8 mouse cellular contexts compared by ENCODE assay signal in genomic region chr5:34573268-34574221, GRCm38 (mm10). TPM values are rescaled to one million over a fixed set of nuclear protein-coding genes. Genes with fewer than 3 reads are reported as not detected.
A peak's percentile ranks its signal among the peaks of the same experiment; 100 is the strongest.
DNase-seq lines count a peak whose midpoint lies in the region; ATAC-seq lines count a peak whose summit lies in the region.

TSS of gene Add1 (plus strand) at chr5:34573664.

- H3K9ac ChIP-seq in kidney, embryonic 15.5 days, result peak within 1 kb of the TSS; percentile 92

- under 1% methylated on average over 84 of the region's 84 CpGs for WGBS in heart, embryonic 10.5 days
- WGBS in kidney, embryonic 15.5 days, result under 1% methylated on average over 78 of the region's 84 CpGs

- peaks cover 20% of the 10 kb centered on the region for H3K4me1 ChIP-seq in heart, embryonic 10.5 days
- peaks cover 28% of the 10 kb centered on the region for H3K4me1 ChIP-seq in kidney, embryonic 15.5 days

- H3K9me3 ChIP-seq in heart, embryonic 10.5 days, result no peaks in the 10 kb centered on the region
- no peaks in the 10 kb centered on the region for H3K9me3 ChIP-seq in kidney, embryonic 15.5 days (replicated peaks)

- H3K27me3 ChIP-seq in heart, embryonic 10.5 days (ENCODE audit: insufficient read depth, poor library complexity, severe bottlenecking), result no peaks in the 10 kb centered on the region
- H3K27me3 ChIP-seq in kidney, embryonic 15.5 days, result no peaks in the 10 kb centered on the region

- peak within 1 kb of the TSS; percentile 96 for H3K4me3 ChIP-seq in heart, embryonic 10.5 days
- H3K4me3 ChIP-seq in kidney, embryonic 15.5 days (replicated peaks), result peak within 1 kb of the TSS; percentile 98

- peaks cover 7% of the 10 kb centered on the region; the same call in 1 of the 2 replicates for H3K36me3 ChIP-seq in heart, embryonic 10.5 days
- peaks cover 5% of the 10 kb centered on the region; the same call in 1 of the 2 replicates for H3K36me3 ChIP-seq in kidney, embryonic 15.5 days

- DNase-seq in B cell, adult 2 months, result peak; percentile 97
- DNase-seq in brain, adult 2 months (ENCODE audit: low read depth, low spot score), result peak; percentile 99
- peak; percentile 98 for DNase-seq in heart, embryonic 10.5 days (ENCODE audit: low spot score)
- DNase-seq in liver, result peak; percentile 97
- peak; percentile 97 for DNase-seq in spleen, postnatal 4 days (ENCODE audit: low spot score in 2 of 2)

- H3K4me2 ChIP-seq in kidney, embryonic 15.5 days, result peak within 1 kb of the TSS; percentile 67

- ATAC-seq in erythroblast, adult 5-6 weeks (replicated peaks; ENCODE audit: low FRiP score, poor library complexity, severe bottlenecking), result peak; percentile 86
- ATAC-seq in kidney, embryonic 15.5 days (replicated peaks; ENCODE audit: low FRiP score), result peak; percentile 100
- peak; percentile 97 for ATAC-seq in monocyte, adult 5-6 weeks (replicated peaks; ENCODE audit: insufficient number of reproducible peaks, low FRiP score, low TSS enrichment, poor library complexity, severe bottlenecking)

- peak within 1 kb of the TSS; percentile 99 for H3K27ac ChIP-seq in heart, embryonic 10.5 days
- peak within 1 kb of the TSS; percentile 94 for H3K27ac ChIP-seq in kidney, embryonic 15.5 days

RNA-seq across cellular contexts. Expression of gene Add1, which starts in this region (rescaled TPM):
- total RNA-seq in erythroblast, adult 5-6 weeks (2015; ENCODE audit: low replicate concordance), result 375 and 403 TPM in 2 replicates
- 937 and 1,092 TPM in 2 replicates for total RNA-seq in erythroblast, adult 5-6 weeks (2017; ENCODE audit: low replicate concordance)
- polyA plus RNA-seq in heart, embryonic 10.5 days (2016; fragmentation: Nextera tagmentation; extraction: Ambion mirVana), result 177 and 187 TPM in 2 replicates
- polyA plus RNA-seq in kidney, embryonic 15.5 days (2015; fragmentation: Nextera tagmentation; extraction: Ambion mirVana), result 178 and 200 TPM in 2 replicates
- total RNA-seq in monocyte, adult 5-6 weeks (2017), result 174 to 248 TPM (median 209 TPM) in 3 replicates

Comparison
In these comparisons a context has a peak if more than half of its experiments do, and no peak if none do; other contexts are left out.
1. Peak in every context shown above with its lines: DNase-seq, ATAC-seq, H3K4me3 ChIP-seq and H3K27ac ChIP-seq.